Mouse (Mus musculus) neural tube, embryonic 11.5 days (tissue): ENCODE data around the gene Pip5kl1. TPM values are rescaled to one million over a fixed set of nuclear protein-coding genes. Genes with fewer than 3 reads are reported as not detected.

Experiments
- ATAC-seq: fragments of 200-750 bp; cut with Nextera tagmentation; 2 replicates; pipeline ENCODE4 v1.8.0; 2017; ENCODE audit warnings: moderate number of reproducible peaks, mild to moderate bottlenecking, moderate TSS enrichment, moderate library complexity; ENCODE audit not compliant: insufficient read depth, low FRiP score, low TSS enrichment
- DNase-seq: peaks from one replicate; pipeline ENCODE4 v3.0.0-alpha.2; 2015; ENCODE audit warnings: low spot score
- H3K27ac ChIP-seq: fragments of 300-500 bp; sonication (generic); 2 replicates; pipeline ENCODE4 v1.5.1; 2014; ENCODE audit warnings: low read depth, mild to moderate bottlenecking, low read length
- H3K27me3 ChIP-seq: fragments of 300-500 bp; sonication (generic); 2 replicates; pipeline ENCODE4 v1.6.1; 2014; ENCODE audit warnings: mild to moderate bottlenecking, low read length, mixed read lengths; ENCODE audit not compliant: control insufficient read depth, insufficient read depth
- H3K36me3 ChIP-seq: fragments of 300-500 bp; sonication (generic); 2 replicates; pipeline ENCODE4 v1.6.1; 2014; ENCODE audit warnings: mild to moderate bottlenecking, low read length, moderate library complexity, mixed read lengths; ENCODE audit not compliant: control insufficient read depth, insufficient read depth
- H3K4me1 ChIP-seq: fragments of 300-500 bp; sonication (generic); 2 replicates; pipeline ENCODE4 v1.6.1; 2014; ENCODE audit warnings: low read length, mixed read lengths; ENCODE audit not compliant: control insufficient read depth, insufficient read depth
- H3K4me2 ChIP-seq: fragments of 300-500 bp; sonication (generic); 2 replicates; pipeline ENCODE4 v1.6.1; 2014; ENCODE audit warnings: low read depth, mild to moderate bottlenecking, moderate library complexity
- H3K4me3 ChIP-seq: fragments of 300-500 bp; sonication (generic); 2 replicates; pipeline ENCODE4 v1.5.1; 2014; ENCODE audit warnings: low read depth, low read length
- H3K9ac ChIP-seq: fragments of 300-500 bp; sonication (generic); 2 replicates; pipeline ENCODE4 v1.6.1; 2014; ENCODE audit warnings: mild to moderate bottlenecking, low read length
- H3K9me3 ChIP-seq: fragments of 300-500 bp; sonication (generic); 2 replicates; pipeline ENCODE4 v1.6.1; 2016; ENCODE audit warnings: low read length; ENCODE audit not compliant: control insufficient read depth
- WGBS: fragments of 180-500 bp; shearing (Covaris S2); extraction: QIAGEN DNeasy Blood & Tissue Kit; methylation state at CpG from one replicate; pipeline ENCODE4 v1.1.7; 2014; 5-methylcytosine and 5-hydroxymethylcytosine counted together
- polyA plus RNA-seq: library from polyadenylated mRNA; unstranded; fragments of >200 nt; fragmentation: Nextera tagmentation; extraction: Ambion mirVana; gene quantifications from 2 replicates; pipeline ENCODE4 v1.2.1, GENCODE M21; 2014

Pip5kl1 gene
- polyA plus RNA-seq, 1 experiment from 2014 or later, result 2.6 TPM

GRCm38 (mm10) chr2:32608141-32608777 lies 33.7 kb downstream of the Pip5kl1 start:
- WGBS, result 5% methylated on average over 25 of the region's 25 CpGs
- Histone ChIP-seq H3K27me3 (no peaks in the 10 kb centered on the region; the same call in 1 of the 2 replicates), H3K9me3 (no peaks in the 10 kb centered on the region), H3K4me3 (peak overlapping the region; percentile 16), H3K36me3 (no peaks in the 10 kb centered on the region), H3K9ac (no peak overlapping the region), H3K4me2 (peak overlapping the region; percentile 83), H3K27ac (0 out of 2 replicates have a peak overlapping the region, but pooled peaks have one; percentile 49), H3K4me1 (peaks cover 9% of the 10 kb centered on the region)
- DNase-seq (peak; percentile 65), ATAC-seq (peak; percentile 55)

- H3K9ac ChIP-seq, result no peak overlapping the region
- H3K9me3 ChIP-seq, result no peaks in the 10 kb centered on the region
- H3K4me1 ChIP-seq, result peaks cover 9% of the 10 kb centered on the region
- peak overlapping the region; percentile 16 for H3K4me3 ChIP-seq
- no peaks in the 10 kb centered on the region for H3K36me3 ChIP-seq
- no peaks in the 10 kb centered on the region; the same call in 1 of the 2 replicates for H3K27me3 ChIP-seq
- 0 out of 2 replicates have a peak overlapping the region, but pooled peaks have one; percentile 49 for H3K27ac ChIP-seq
- WGBS, result 27% methylated on average over 18 of the region's 18 CpGs
- ATAC-seq (no peak), DNase-seq (no peak)
- peak overlapping the region; percentile 83 for H3K4me2 ChIP-seq
Measured at GRCm38 (mm10) chr2:32608778-32609435, 34.3 kb downstream of the Pip5kl1 start.

GRCm38 (mm10) chr2:32610610-32611229 lies 36.1 kb downstream of the Pip5kl1 start:
- H3K4me3 ChIP-seq, result no peak overlapping the region

GRCm38 (mm10) chr2:32612274-32612673 lies 37.7 kb downstream of the Pip5kl1 start:
- no peak for ATAC-seq
- 61% methylated on average over 26 of the region's 26 CpGs for WGBS
- H3K9ac ChIP-seq, result no peak overlapping the region
- no peak overlapping the region for H3K4me3 ChIP-seq
- peaks cover 9% of the 10 kb centered on the region for H3K4me1 ChIP-seq
- no peak overlapping the region for H3K4me2 ChIP-seq
- H3K27ac ChIP-seq, result no peak overlapping the region
- H3K9me3 ChIP-seq, result no peaks in the 10 kb centered on the region
- no peaks in the 10 kb centered on the region; the same call in 1 of the 2 replicates for H3K27me3 ChIP-seq
- DNase-seq, result no peak
- H3K36me3 ChIP-seq, result no peaks in the 10 kb centered on the region; the same call in 1 of the 2 replicates

More at GRCm38 (mm10) chr2:32610610-32611229, 36.1 kb downstream of the Pip5kl1 start:
- DNase-seq, result peak; percentile 48
- Histone ChIP-seq H3K4me1 (peaks cover 9% of the 10 kb centered on the region), H3K9me3 (no peaks in the 10 kb centered on the region), H3K9ac (no peak overlapping the region), H3K27ac (no peak overlapping the region), H3K36me3 (no peaks in the 10 kb centered on the region; the same call in 1 of the 2 replicates), H3K4me2 (peak overlapping the region; percentile 39), H3K27me3 (no peaks in the 10 kb centered on the region; the same call in 1 of the 2 replicates)
- no peak for ATAC-seq
- WGBS, result 17% methylated on average over 23 of the region's 23 CpGs

GRCm38 (mm10) chr2:32617109-32617508 lies 42.5 kb downstream of the Pip5kl1 start:
- ATAC-seq, result no peak
- DNase-seq, result no peak
- Histone ChIP-seq H3K27ac (no peak overlapping the region), H3K27me3 (no peaks in the 10 kb centered on the region), H3K36me3 (no peaks in the 10 kb centered on the region; the same call in 1 of the 2 replicates), H3K9me3 (no peaks in the 10 kb centered on the region), H3K4me1 (peaks cover 14% of the 10 kb centered on the region), H3K9ac (no peak overlapping the region), H3K4me3 (no peak overlapping the region), H3K4me2 (no peak overlapping the region)
- 92% methylated on average over 1 of the region's 1 CpGs for WGBS

- DNase-seq, result no peak
- H3K9ac ChIP-seq, result no peak overlapping the region
- no peaks in the 10 kb centered on the region for H3K9me3 ChIP-seq
- H3K27me3 ChIP-seq, result no peaks in the 10 kb centered on the region
- ATAC-seq, result no peak
- H3K4me1 ChIP-seq, result peaks cover 14% of the 10 kb centered on the region
- 93% methylated on average over 4 of the region's 4 CpGs for WGBS
- no peak overlapping the region for H3K27ac ChIP-seq
- no peak overlapping the region for H3K4me3 ChIP-seq
- no peaks in the 10 kb centered on the region; the same call in 1 of the 2 replicates for H3K36me3 ChIP-seq
- H3K4me2 ChIP-seq, result no peak overlapping the region
Measured at GRCm38 (mm10) chr2:32617601-32618000, 43.0 kb downstream of the Pip5kl1 start.

- H3K27ac ChIP-seq, result no peak overlapping the region
- WGBS, result 72% methylated on average over 9 of the region's 9 CpGs
- H3K9me3 ChIP-seq, result no peaks in the 10 kb centered on the region
- H3K4me1 ChIP-seq, result peaks cover 14% of the 10 kb centered on the region
- DNase-seq (no peak), ATAC-seq (no peak)
- H3K36me3 ChIP-seq, result no peaks in the 10 kb centered on the region; the same call in 1 of the 2 replicates
- H3K27me3 ChIP-seq, result no peaks in the 10 kb centered on the region
- H3K4me3 ChIP-seq, result no peak overlapping the region
- H3K9ac ChIP-seq, result no peak overlapping the region
- H3K4me2 ChIP-seq, result no peak overlapping the region
Measured at GRCm38 (mm10) chr2:32618051-32618450, 43.5 kb downstream of the Pip5kl1 start.

- Histone ChIP-seq H3K27ac (peak overlapping the region; percentile 63), H3K36me3 (no peaks in the 10 kb centered on the region), H3K4me3 (no peak overlapping the region), H3K4me2 (no peak overlapping the region), H3K9ac (peak overlapping the region; percentile 15; the same call in 1 of the 2 replicates), H3K27me3 (no peaks in the 10 kb centered on the region), H3K9me3 (no peaks in the 10 kb centered on the region), H3K4me1 (peaks cover 30% of the 10 kb centered on the region)
- ATAC-seq (no peak), DNase-seq (peak; percentile 49)
- 40% methylated on average over 4 of the region's 4 CpGs for WGBS
Measured at GRCm38 (mm10) chr2:32620682-32621516, 46.3 kb downstream of the Pip5kl1 start.
